ENCODE assay signal across 8 mouse cellular contexts in the genomic region with DNA sequence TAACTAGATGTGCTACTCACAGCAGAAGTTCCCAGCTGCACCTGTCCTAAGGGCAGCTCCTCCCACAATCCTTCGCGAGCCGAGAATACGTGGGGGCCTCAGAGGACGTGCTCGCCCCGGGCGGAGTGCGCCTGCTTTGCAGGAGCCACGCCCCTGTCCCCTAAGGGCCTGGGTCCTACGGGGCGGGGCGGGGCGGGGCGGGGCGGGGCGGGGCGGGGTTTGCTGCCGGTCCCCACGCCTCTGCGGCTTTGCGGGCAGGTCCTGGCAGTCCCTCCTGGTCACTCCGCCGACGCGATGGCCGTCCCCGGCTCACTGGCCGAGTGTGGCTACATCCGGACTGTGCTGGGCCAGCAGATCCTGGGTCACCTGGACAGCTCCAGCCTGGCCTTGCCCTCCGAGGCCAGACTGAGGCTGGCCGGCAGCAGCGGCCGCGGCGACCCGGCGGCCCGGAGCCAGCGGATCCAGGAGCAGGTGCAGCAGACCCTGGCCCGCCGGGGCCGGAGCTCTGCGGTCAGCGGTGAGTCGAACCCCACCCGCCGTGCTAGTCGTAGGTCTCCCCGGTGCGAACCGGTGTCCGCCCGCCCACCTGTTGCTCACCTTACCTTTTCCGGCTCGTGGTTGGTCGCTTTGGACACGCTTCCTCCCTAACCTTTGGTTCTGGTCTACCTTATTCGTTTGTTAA. TPM values are rescaled to one million over a fixed set of nuclear protein-coding genes. Genes with fewer than 3 reads are reported as not detected.
DNase-seq lines count a peak whose midpoint lies in the region; ATAC-seq and TF ChIP-seq lines count a peak whose summit lies in the region.

A gene (plus strand): TSS at position 240 of the 682 bp plus-strand sequence.

- TF ChIP-seq EP300 in heart, adult 2 months (IDR thresholded peaks at IDR 0.05; ENCODE audit: insufficient read depth, low read depth, low read length) = no peak
- TF ChIP-seq EP300 in stomach, postnatal 0 days (optimal IDR thresholded peaks at IDR 0.05) = no peak

- WGBS in heart, adult 2 months = 1% methylated on average over 59 of the region's 59 CpGs
- 1% methylated on average over 51 of the region's 59 CpGs for WGBS in limb, embryonic 15.5 days
- under 1% methylated on average over 46 of the region's 59 CpGs for WGBS in midbrain, embryonic 16.5 days
- under 1% methylated on average over 59 of the region's 59 CpGs for WGBS in stomach, postnatal 0 days

- H3K9me3 ChIP-seq in limb, embryonic 15.5 days = no peaks in the 10 kb centered on the region
- H3K9me3 ChIP-seq in midbrain, embryonic 16.5 days (replicated peaks; ENCODE audit: control insufficient read depth, low read length, poor library complexity, severe bottlenecking) = no peaks in the 10 kb centered on the region
- no peaks in the 10 kb centered on the region for H3K9me3 ChIP-seq in stomach, postnatal 0 days (ENCODE audit: control insufficient read depth, low read length)

- DNase-seq in A20 (ENCODE audit: low read depth, low spot score) = peak; percentile 93
- peak; percentile 50 to 53 for DNase-seq in adrenal gland, adult 18-20 months (ENCODE audit: low spot score in 2 of 2)
- peak; percentile 56 for DNase-seq in embryo, embryonic 11.5 days (ENCODE audit: low read depth, low spot score)
- peak; percentile 74 to 83 for DNase-seq in heart, adult 2 months
- DNase-seq in kidney, adult 18-20 months = peak; percentile 83
- DNase-seq in stomach, postnatal 0 days (ENCODE audit: low spot score) = peak; percentile 89

- no peak for TF ChIP-seq CTCF in heart, adult 2 months (IDR thresholded peaks at IDR 0.05)
- TF ChIP-seq CTCF in stomach, postnatal 0 days (IDR thresholded peaks at IDR 0.05; ENCODE audit: low read depth) = no peak

- no peaks in the 10 kb centered on the region for H3K4me1 ChIP-seq in heart, adult 2 months (ENCODE audit: control insufficient read depth, insufficient read depth, low read length)
- peaks cover 12% of the 10 kb centered on the region for H3K4me1 ChIP-seq in limb, embryonic 15.5 days
- peaks cover 6% of the 10 kb centered on the region for H3K4me1 ChIP-seq in midbrain, embryonic 16.5 days (ENCODE audit: control insufficient read depth, insufficient read depth, low read length)
- peaks cover 2% of the 10 kb centered on the region; the same call in 1 of the 2 replicates for H3K4me1 ChIP-seq in stomach, postnatal 0 days (replicated peaks; ENCODE audit: control insufficient read depth, insufficient read depth)

- H3K4me2 ChIP-seq in limb, embryonic 15.5 days = peak within 1 kb of the TSS; percentile 99
- peak within 1 kb of the TSS; percentile 100 for H3K4me2 ChIP-seq in midbrain, embryonic 16.5 days (ENCODE audit: low read length)
- peak within 1 kb of the TSS; percentile 95 for H3K4me2 ChIP-seq in stomach, postnatal 0 days (replicated peaks; ENCODE audit: low read depth)

- H3K27ac ChIP-seq in heart, adult 2 months = peak within 1 kb of the TSS; percentile 91
- no peak within 1 kb of the TSS for H3K27ac ChIP-seq in limb, embryonic 15.5 days
- no peak within 1 kb of the TSS for H3K27ac ChIP-seq in midbrain, embryonic 16.5 days (ENCODE audit: low read length)
- peak within 1 kb of the TSS; percentile 90 for H3K27ac ChIP-seq in stomach, postnatal 0 days (replicated peaks)

- H3K4me3 ChIP-seq in heart, adult 2 months = peak within 1 kb of the TSS; percentile 82
- peak within 1 kb of the TSS; percentile 59 for H3K4me3 ChIP-seq in limb, embryonic 15.5 days
- peak within 1 kb of the TSS; percentile 75 for H3K4me3 ChIP-seq in midbrain, embryonic 16.5 days (ENCODE audit: low read depth, low read length)
- peak within 1 kb of the TSS; percentile 66 for H3K4me3 ChIP-seq in stomach, postnatal 0 days (ENCODE audit: low read depth, low read length)

- peak; percentile 83; the same call in 1 of the 2 replicates for ATAC-seq in limb, embryonic 15.5 days (ENCODE audit: insufficient number of reproducible peaks, low FRiP score, low TSS enrichment, low read depth)
- peak; percentile 93 for ATAC-seq in midbrain, embryonic 16.5 days
- peak; percentile 91 for ATAC-seq in stomach, postnatal 0 days (ENCODE audit: low FRiP score, low TSS enrichment)

- no peaks in the 10 kb centered on the region for H3K79me2 ChIP-seq in heart, adult 2 months (replicated peaks; ENCODE audit: control insufficient read depth, insufficient read depth, low read length)

- TF ChIP-seq POLR2A in heart, adult 2 months (IDR thresholded peaks at IDR 0.05; ENCODE audit: insufficient read depth, low read depth, low read length) = peak; percentile 82; the same call in 1 of the 2 replicates

- no peaks in the 10 kb centered on the region for H3K36me3 ChIP-seq in heart, adult 2 months (ENCODE audit: control insufficient read depth, insufficient read depth, low read length)
- H3K36me3 ChIP-seq in limb, embryonic 15.5 days = no peaks in the 10 kb centered on the region
- H3K36me3 ChIP-seq in midbrain, embryonic 16.5 days (ENCODE audit: control insufficient read depth, insufficient read depth, low read length) = no peaks in the 10 kb centered on the region
- H3K36me3 ChIP-seq in stomach, postnatal 0 days (ENCODE audit: control insufficient read depth, insufficient read depth, low read length) = no peaks in the 10 kb centered on the region

- H3K9ac ChIP-seq in heart, adult 2 months (ENCODE audit: low read depth, low read length) = peak within 1 kb of the TSS; percentile 73
- H3K9ac ChIP-seq in limb, embryonic 15.5 days = peak within 1 kb of the TSS; percentile 26; the same call in 1 of the 2 replicates
- H3K9ac ChIP-seq in midbrain, embryonic 16.5 days (ENCODE audit: low read depth, low read length) = peak within 1 kb of the TSS; percentile 75
- peak within 1 kb of the TSS; percentile 70 for H3K9ac ChIP-seq in stomach, postnatal 0 days (ENCODE audit: low read length)

- intact Hi-C loops in heart, adult 2 months (cut with DNase I) = no loop called here

- no peaks in the 10 kb centered on the region for H3K27me3 ChIP-seq in heart, adult 2 months (ENCODE audit: control insufficient read depth, insufficient read depth, low read length)
- H3K27me3 ChIP-seq in limb, embryonic 15.5 days = peaks cover 37% of the 10 kb centered on the region
- peaks cover 22% of the 10 kb centered on the region for H3K27me3 ChIP-seq in midbrain, embryonic 16.5 days (ENCODE audit: control insufficient read depth, insufficient read depth, low read depth, low read length)
- H3K27me3 ChIP-seq in stomach, postnatal 0 days (ENCODE audit: control insufficient read depth, insufficient read depth, low read length) = 0 out of 2 replicates have a peak, but pooled peaks cover 2% of the 10 kb centered on the region

RNA-seq across cellular contexts. Expression of the gene that starts here (rescaled TPM):
- 10 to 100 TPM in 1 of 2 experiments, 1 to 10 TPM in 1; 4.0 to 10.9 TPM for total RNA-seq in adrenal gland, adult 18-20 months (2021)
- 100 to 1,000 TPM; 123 to 133 TPM for total RNA-seq in heart, adult 2 months (2021)
- 62.3 and 74.5 TPM in 2 replicates for polyA plus RNA-seq in heart, adult 2 months (2012; rRNA removed)
- polyA plus RNA-seq in limb, embryonic 15.5 days (2015; fragmentation: Nextera tagmentation; extraction: Ambion mirVana) = 1.7 and 2.2 TPM in 2 replicates
- 0.85 and 1.3 TPM in 2 replicates for polyA plus RNA-seq in midbrain, embryonic 16.5 days (2015; fragmentation: Nextera tagmentation; extraction: Ambion mirVana)
- polyA plus RNA-seq in stomach, postnatal 0 days (2015; fragmentation: Nextera tagmentation; extraction: Ambion mirVana) = 12.5 and 14.8 TPM in 2 replicates

Comparison
In these comparisons a context has a peak if more than half of its experiments do, and no peak if none do; other contexts are left out.
1. RNA of the gene that starts here (total RNA-seq): 123 to 133 TPM in heart, adult 2 months; 4.0 to 10.9 TPM in adrenal gland, adult 18-20 months; every median in the first group is over 10 times any median in the second.
2. H3K27ac ChIP-seq: peak in heart, adult 2 months (single experiment) and stomach, postnatal 0 days (single experiment); none in limb, embryonic 15.5 days (single experiment) and midbrain, embryonic 16.5 days (single experiment).
3. Peak in every context shown above with its lines, with median percentiles within 50 percentile points of each other: DNase-seq, H3K4me3 ChIP-seq, H3K9ac ChIP-seq, ATAC-seq and H3K4me2 ChIP-seq.